In genomic region chr19:10190796-10191195, GRCm38 (mm10) we compare ENCODE assay signal across 9 mouse cellular contexts. TPM values are rescaled to one million over a fixed set of nuclear protein-coding genes. Genes with fewer than 3 reads are reported as not detected.
DNase-seq lines count a peak whose midpoint lies in the region; ATAC-seq and TF ChIP-seq lines count a peak whose summit lies in the region.
"Had no signal": no experiment of that assay in that cellular context is flagged by ENCODE, and none has a peak within 500 bp of the region (broad histone marks: within the 10 kb centered on the region; RNA-seq: fewer than 3 reads in every experiment).

No protein-coding gene starts in this region.

- H3K4me1 ChIP-seq in forebrain, embryonic 10.5 days: peaks cover 15% of the 10 kb centered on the region
- peaks cover 27% of the 10 kb centered on the region for H3K4me1 ChIP-seq in forebrain, embryonic 15.5 days
- 0 out of 2 replicates have a peak, but pooled peaks cover 6% of the 10 kb centered on the region for H3K4me1 ChIP-seq in heart, embryonic 12.5 days (replicated peaks)

- ATAC-seq in forebrain, embryonic 15.5 days (replicated peaks): no peak
- ATAC-seq in Patski: no peak
- ATAC-seq in heart, embryonic 12.5 days (ENCODE audit: insufficient number of reproducible peaks, low FRiP score): 0 out of 2 replicates have a peak, but pooled peaks have one; percentile 6
- ATAC-seq in megakaryocyte, adult 5-6 weeks (ENCODE audit: poor library complexity, severe bottlenecking): peak; percentile 72

- WGBS in forebrain, embryonic 10.5 days: 62% methylated on average over 2 of the region's 2 CpGs
- WGBS in forebrain, embryonic 15.5 days: 49% methylated on average over 2 of the region's 2 CpGs
- WGBS in heart, embryonic 12.5 days: 42% methylated on average over 2 of the region's 2 CpGs

- no peak overlapping the region for H3K4me2 ChIP-seq in forebrain, embryonic 15.5 days (replicated peaks)
- H3K4me2 ChIP-seq in heart, embryonic 12.5 days: no peak overlapping the region
- H3K4me2 ChIP-seq: midbrain, embryonic 12.5 days had no signal

- H3K9ac ChIP-seq in forebrain, embryonic 15.5 days (replicated peaks): no peak overlapping the region
- H3K9ac ChIP-seq in heart, embryonic 12.5 days: no peak overlapping the region
- H3K9ac ChIP-seq: midbrain, embryonic 12.5 days had no signal

- CTCF ChIA-PET in Patski (lab: Charles Lee): interaction anchor here (0.6 to 3.2 kb wide), 5 partner anchors 8 to 110 kb away, joined by 3 to 15 read pairs (median 4); partner anchors contain the start of gene Fads1

- no peaks in the 10 kb centered on the region for H3K27me3 ChIP-seq in forebrain, embryonic 10.5 days (ENCODE audit: poor library complexity, severe bottlenecking)
- no peaks in the 10 kb centered on the region for H3K27me3 ChIP-seq in forebrain, embryonic 15.5 days
- H3K27me3 ChIP-seq in Patski: no peaks in the 10 kb centered on the region
- H3K27me3 ChIP-seq in heart, embryonic 12.5 days (replicated peaks): no peaks in the 10 kb centered on the region
- H3K27me3 ChIP-seq: midbrain, embryonic 12.5 days had no signal

- peaks cover 100% of the 10 kb centered on the region for H3K36me3 ChIP-seq in forebrain, embryonic 10.5 days (replicated peaks)
- peaks cover 90% of the 10 kb centered on the region for H3K36me3 ChIP-seq in forebrain, embryonic 15.5 days
- peaks cover 98% of the 10 kb centered on the region for H3K36me3 ChIP-seq in heart, embryonic 12.5 days

- H3K9me3 ChIP-seq in forebrain, embryonic 10.5 days: no peaks in the 10 kb centered on the region
- no peaks in the 10 kb centered on the region for H3K9me3 ChIP-seq in forebrain, embryonic 15.5 days
- no peaks in the 10 kb centered on the region for H3K9me3 ChIP-seq in heart, embryonic 12.5 days (replicated peaks)
- H3K9me3 ChIP-seq: midbrain, embryonic 12.5 days had no signal

- in situ Hi-C loops in Patski (cut with MboI; ENCODE audit: low pct_unique_long_range_greater_than_20kb): no loop called here

- peak; percentile 67 for DNase-seq in forebrain, embryonic 10.5 days (ENCODE audit: extremely low spot score, low spot score)
- DNase-seq in Patski (ENCODE audit: low read depth, low spot score): no peak
- peak; percentile 83 for DNase-seq in embryo, embryonic 10 days (ENCODE audit: low spot score)
- DNase-seq in layer of hippocampus, postnatal 36 days: peak; percentile 61 to 72
- DNase-seq in testis, postnatal 10 days (ENCODE audit: low spot score): peak; percentile 86

- POLR2A ChIA-PET in Patski (lab: Charles Lee): no interaction called here

- H3K27ac ChIP-seq in forebrain, embryonic 10.5 days: no peak overlapping the region
- no peak overlapping the region for H3K27ac ChIP-seq in forebrain, embryonic 15.5 days (replicated peaks)
- H3K27ac ChIP-seq in heart, embryonic 12.5 days (ENCODE audit: poor library complexity, severe bottlenecking): no peak overlapping the region
- H3K27ac ChIP-seq: midbrain, embryonic 12.5 days had no signal

- no peak overlapping the region for H3K4me3 ChIP-seq in forebrain, embryonic 10.5 days
- no peak overlapping the region for H3K4me3 ChIP-seq in forebrain, embryonic 15.5 days
- H3K4me3 ChIP-seq in heart, embryonic 12.5 days: no peak overlapping the region
- H3K4me3 ChIP-seq: midbrain, embryonic 12.5 days had no signal

- peak; percentile 91 for TF ChIP-seq CTCF in Patski (IDR thresholded peaks at IDR 0.05)

RNA-seq across cellular contexts. Expression of gene Fads1, which starts 8.1 kb away (rescaled TPM):
- polyA plus RNA-seq in forebrain, embryonic 10.5 days (2016; fragmentation: Nextera tagmentation; extraction: Ambion mirVana): 171 and 180 TPM in 2 replicates
- 158 and 166 TPM in 2 replicates for polyA plus RNA-seq in forebrain, embryonic 15.5 days (2015; fragmentation: Nextera tagmentation; extraction: Ambion mirVana)
- 171 TPM for polyA plus RNA-seq in Patski (2021)
- polyA plus RNA-seq in heart, embryonic 12.5 days (2016; fragmentation: Nextera tagmentation; extraction: Ambion mirVana): 72.1 and 75.0 TPM in 2 replicates
- 100 to 1,000 TPM; 180 to 187 TPM for total RNA-seq in layer of hippocampus, postnatal 36 days (2021)
- total RNA-seq in megakaryocyte, adult 5-6 weeks (2015): 12.3 and 12.6 TPM in 2 replicates
- 5.3 and 9.6 TPM in 2 replicates for total RNA-seq in megakaryocyte, adult 5-6 weeks (2017)

RNA-seq across cellular contexts. Expression of gene Tmem258, which starts 13.0 kb away (rescaled TPM):
- polyA plus RNA-seq in forebrain, embryonic 10.5 days (2016; fragmentation: Nextera tagmentation; extraction: Ambion mirVana): 362 and 373 TPM in 2 replicates
- 397 and 403 TPM in 2 replicates for polyA plus RNA-seq in forebrain, embryonic 15.5 days (2015; fragmentation: Nextera tagmentation; extraction: Ambion mirVana)
- 211 TPM for polyA plus RNA-seq in Patski (2021)
- polyA plus RNA-seq in heart, embryonic 12.5 days (2016; fragmentation: Nextera tagmentation; extraction: Ambion mirVana): 389 TPM in 2 replicates
- total RNA-seq in layer of hippocampus, postnatal 36 days (2021): 10 to 100 TPM; 78.7 to 80.1 TPM
- total RNA-seq in megakaryocyte, adult 5-6 weeks (2015): 182 and 197 TPM in 2 replicates
- total RNA-seq in megakaryocyte, adult 5-6 weeks (2017): 163 and 204 TPM in 2 replicates

RNA-seq across cellular contexts. Expression of gene Fen1, which starts 13.2 kb away (rescaled TPM):
- polyA plus RNA-seq in forebrain, embryonic 10.5 days (2016; fragmentation: Nextera tagmentation; extraction: Ambion mirVana): 215 and 218 TPM in 2 replicates
- 54.7 and 58.4 TPM in 2 replicates for polyA plus RNA-seq in forebrain, embryonic 15.5 days (2015; fragmentation: Nextera tagmentation; extraction: Ambion mirVana)
- 22.0 TPM for polyA plus RNA-seq in Patski (2021)
- polyA plus RNA-seq in heart, embryonic 12.5 days (2016; fragmentation: Nextera tagmentation; extraction: Ambion mirVana): 59.2 and 59.3 TPM in 2 replicates
- total RNA-seq in layer of hippocampus, postnatal 36 days (2021): 10 to 100 TPM in 1 of 2 experiments, 1 to 10 TPM in 1; 8.8 to 10.1 TPM
- total RNA-seq in megakaryocyte, adult 5-6 weeks (2015): 30.7 and 33.9 TPM in 2 replicates
- total RNA-seq in megakaryocyte, adult 5-6 weeks (2017): 60.5 and 62.9 TPM in 2 replicates

RNA-seq across cellular contexts. Expression of gene Myrf, which starts 49.8 kb away (rescaled TPM):
- polyA plus RNA-seq in forebrain, embryonic 10.5 days (2016; fragmentation: Nextera tagmentation; extraction: Ambion mirVana): 2.1 and 2.9 TPM in 2 replicates
- 0.18 and 0.26 TPM in 2 replicates for polyA plus RNA-seq in forebrain, embryonic 15.5 days (2015; fragmentation: Nextera tagmentation; extraction: Ambion mirVana)
- 0.45 TPM for polyA plus RNA-seq in Patski (2021)
- polyA plus RNA-seq in heart, embryonic 12.5 days (2016; fragmentation: Nextera tagmentation; extraction: Ambion mirVana): 16.2 and 16.5 TPM in 2 replicates
- 10 to 100 TPM; 27.5 to 30.5 TPM for total RNA-seq in layer of hippocampus, postnatal 36 days (2021)
- 0.22 and 0.27 TPM in 2 replicates for total RNA-seq in megakaryocyte, adult 5-6 weeks (2015)
- 0.04 TPM in 1 of 2 replicates, not detected in the other for total RNA-seq in megakaryocyte, adult 5-6 weeks (2017)

Comparison
In these comparisons a context has a peak if more than half of its experiments do, and no peak if none do; other contexts are left out.
1. ATAC-seq: peak in heart, embryonic 12.5 days (single experiment) and megakaryocyte, adult 5-6 weeks (single experiment); none in forebrain, embryonic 15.5 days (single experiment) and Patski (single experiment).